10 mouse cellular contexts compared by ENCODE assay signal in the genomic region with DNA sequence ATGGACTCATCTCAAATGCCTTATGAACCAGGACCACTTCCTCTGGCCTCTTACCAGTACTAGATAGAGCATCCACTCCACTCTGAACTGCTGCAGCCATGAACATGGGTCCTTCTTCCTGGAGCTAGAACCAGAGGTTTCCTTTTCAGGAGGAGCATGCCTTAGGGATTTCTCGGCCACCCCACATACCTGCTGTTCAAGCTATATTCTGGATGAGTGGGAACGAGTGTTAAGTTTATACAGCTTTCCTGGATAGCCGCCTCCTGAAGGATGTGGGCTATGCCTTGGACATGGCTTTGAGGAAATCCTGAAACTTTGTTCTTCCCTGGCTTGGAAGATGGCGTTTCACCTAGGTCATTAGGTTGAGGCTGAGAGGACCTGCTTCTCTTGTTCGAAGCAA.
"Had no signal": no experiment of that assay in that cellular context is flagged by ENCODE, and none has a peak within 500 bp of the region (broad histone marks: within the 10 kb centered on the region; RNA-seq: fewer than 3 reads in every experiment).

No protein-coding gene starts in this region.

- DNase-seq: kidney, adult 2 months; kidney, postnatal 10 days; kidney, postnatal 36 days; layer of hippocampus, postnatal 36 days; liver, postnatal 0 days; lung, embryonic 14.5 days; retina, postnatal 1 day; spleen, adult 18-20 months; thymus, adult 18-20 months; thymus, postnatal 36 days had no signal
